Mouse (Mus musculus) intestine, postnatal 0 days (tissue): ENCODE data around the gene Cyfip2. TPM values are rescaled to one million over a fixed set of nuclear protein-coding genes. Genes with fewer than 3 reads are reported as not detected.
A peak's percentile ranks its signal among the peaks of the same experiment; 100 is the strongest.

Experiments
- ATAC-seq: fragments of 200-750 bp; cut with Nextera tagmentation; 2 replicates; pipeline ENCODE4 v1.8.0; 2017; ENCODE audit warnings: mild to moderate bottlenecking, moderate TSS enrichment, moderate library complexity
- H3K27ac ChIP-seq: fragments of 300-500 bp; sonication (generic); 2 replicates; pipeline ENCODE4 v1.5.1; 2014; ENCODE audit warnings: mild to moderate bottlenecking, low read depth, low read length, moderate library complexity
- H3K27me3 ChIP-seq: fragments of 300-500 bp; sonication (generic); replicated peaks from 2 replicates; pipeline ENCODE4 v1.6.1; 2014; ENCODE audit warnings: low read length, mixed read lengths; ENCODE audit not compliant: control insufficient read depth, insufficient read depth
- H3K36me3 ChIP-seq: fragments of 300-500 bp; sonication (generic); 2 replicates; pipeline ENCODE4 v1.6.1; 2014; ENCODE audit warnings: mild to moderate bottlenecking, moderate library complexity; ENCODE audit not compliant: control insufficient read depth, insufficient read depth
- H3K4me1 ChIP-seq: fragments of 300-500 bp; sonication (generic); replicated peaks from 2 replicates; pipeline ENCODE4 v1.6.1; 2014; ENCODE audit warnings: antibody characterized with exemption, low read length, mixed read lengths; ENCODE audit not compliant: control insufficient read depth, insufficient read depth
- H3K4me2 ChIP-seq: fragments of 300-500 bp; sonication (generic); replicated peaks from 2 replicates; pipeline ENCODE4 v1.6.1; 2014; ENCODE audit warnings: low read depth, mild to moderate bottlenecking, moderate library complexity
- H3K4me3 ChIP-seq: fragments of 300-500 bp; sonication (generic); 2 replicates; pipeline ENCODE4 v1.5.1; 2014; ENCODE audit warnings: low read depth, low read length
- H3K9ac ChIP-seq: fragments of 300-500 bp; sonication (generic); 2 replicates; pipeline ENCODE4 v1.6.1; 2014; ENCODE audit warnings: mild to moderate bottlenecking, low read depth, low read length
- H3K9me3 ChIP-seq: fragments of 300-500 bp; sonication (generic); 2 replicates; pipeline ENCODE4 v1.6.1; 2016; ENCODE audit warnings: mixed run types; ENCODE audit not compliant: control insufficient read depth
- CTCF ChIP-seq: sonication (generic); IDR thresholded peaks from 2 replicates; pipeline ENCODE4 v1.5.1; 2016; ENCODE audit warnings: low read depth, mild to moderate bottlenecking, control low read depth, antibody characterized with exemption, moderate library complexity
- WGBS: fragments of 180-500 bp; shearing (Covaris S2); extraction: QIAGEN DNeasy Blood & Tissue Kit; methylation state at CpG from one replicate; pipeline ENCODE4 v1.1.7; 2014; 5-methylcytosine and 5-hydroxymethylcytosine counted together
- polyA plus RNA-seq: library from polyadenylated mRNA; unstranded; fragments of >200 nt; fragmentation: Nextera tagmentation; extraction: Ambion mirVana; gene quantifications from 2 replicates; pipeline ENCODE4 v1.2.1, GENCODE M21; 2015

Gene Cyfip2
- polyA plus RNA-seq, 1 experiment from 2014 or later, result 2.0 TPM

DNA sequence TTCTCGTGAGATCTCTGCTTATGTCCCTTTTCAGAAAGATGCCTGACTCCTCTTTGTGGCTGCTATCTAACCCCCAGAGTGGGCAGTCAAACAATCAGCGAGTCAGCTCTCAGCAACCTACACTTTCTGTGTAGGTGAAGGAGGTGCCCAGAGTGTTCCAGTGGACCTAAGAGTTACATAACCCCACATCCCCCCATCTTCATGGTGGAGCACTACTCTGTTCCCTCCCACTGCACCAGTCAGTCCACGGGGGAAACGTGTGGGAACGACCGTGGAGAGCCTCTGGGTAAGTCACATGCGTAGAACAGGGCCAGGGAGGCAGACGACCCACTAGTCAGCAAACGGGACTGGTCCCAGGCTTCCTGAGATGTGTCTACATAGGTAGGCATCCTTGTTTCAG is 93.3 kb downstream of the Cyfip2 start:
- whole genome bisulfite sequencing, result 84% methylated on average over 9 of the region's 9 CpGs

GRCm38 (mm10) chr11:46218584-46218983 is 94.1 kb downstream of the Cyfip2 start:
- Histone ChIP-seq H3K4me3 (no peak overlapping the region), H3K36me3 (no peaks in the 10 kb centered on the region), H3K4me2 (no peak overlapping the region), H3K9ac (no peak overlapping the region), H3K27me3 (no peaks in the 10 kb centered on the region), H3K9me3 (no peaks in the 10 kb centered on the region), H3K4me1 (0 out of 2 replicates have a peak, but pooled peaks cover 5% of the 10 kb centered on the region), H3K27ac (no peak overlapping the region)
- ATAC-seq, result no peak
- 44% methylated on average over 5 of the region's 5 CpGs for WGBS
- no peak for TF ChIP-seq CTCF

More for the DNA sequence above, 93.3 kb downstream of the Cyfip2 start:
- no peak overlapping the region for H3K9ac ChIP-seq
- H3K4me1 ChIP-seq, result no peaks in the 10 kb centered on the region
- no peak overlapping the region for H3K4me2 ChIP-seq
- no peak overlapping the region for H3K27ac ChIP-seq
- no peaks in the 10 kb centered on the region for H3K27me3 ChIP-seq
- no peak for ATAC-seq
- H3K36me3 ChIP-seq, result no peaks in the 10 kb centered on the region
- no peak for TF ChIP-seq CTCF
- H3K4me3 ChIP-seq, result no peak overlapping the region
- H3K9me3 ChIP-seq, result no peaks in the 10 kb centered on the region

DNA sequence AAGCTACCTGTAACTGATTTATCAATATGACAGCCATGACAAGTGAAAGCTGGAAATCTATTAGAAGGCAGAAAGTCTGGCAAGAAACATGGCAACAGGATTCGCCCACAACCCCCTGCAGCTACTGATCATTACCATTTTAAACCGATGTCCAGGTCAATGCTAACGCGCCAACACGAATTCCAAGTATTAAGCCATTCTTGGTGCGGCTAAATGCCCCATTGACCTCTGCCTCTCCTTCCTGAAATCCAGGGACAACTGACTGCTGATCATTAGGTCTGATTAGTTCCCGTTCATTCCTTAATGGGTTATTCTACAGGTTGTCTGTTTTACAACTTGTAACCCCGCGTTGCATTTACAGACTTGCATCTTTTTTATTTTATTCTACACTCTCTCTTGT is 95.0 kb downstream of the Cyfip2 start:
- H3K4me1 ChIP-seq, result peaks cover 5% of the 10 kb centered on the region; the same call in 1 of the 2 replicates
- no peak for ATAC-seq
- H3K27me3 ChIP-seq, result no peaks in the 10 kb centered on the region
- H3K9me3 ChIP-seq, result no peaks in the 10 kb centered on the region
- H3K4me3 ChIP-seq, result no peak overlapping the region
- H3K9ac ChIP-seq, result no peak overlapping the region
- H3K4me2 ChIP-seq, result no peak overlapping the region
- no peak for TF ChIP-seq CTCF
- H3K27ac ChIP-seq, result no peak overlapping the region
- 87% methylated on average over 9 of the region's 9 CpGs for WGBS
- H3K36me3 ChIP-seq, result no peaks in the 10 kb centered on the region

GRCm38 (mm10) chr11:46216669-46217068 is 96.0 kb downstream of the Cyfip2 start:
- TF ChIP-seq CTCF, result peak; percentile 66
- no peaks in the 10 kb centered on the region for H3K27me3 ChIP-seq
- no peak overlapping the region for H3K9ac ChIP-seq
- no peak overlapping the region for H3K27ac ChIP-seq
- no peak for ATAC-seq
- H3K4me2 ChIP-seq, result no peak overlapping the region
- WGBS, result 70% methylated on average over 7 of the region's 7 CpGs
- H3K36me3 ChIP-seq, result no peaks in the 10 kb centered on the region
- peaks cover 7% of the 10 kb centered on the region; the same call in 1 of the 2 replicates for H3K4me1 ChIP-seq
- H3K9me3 ChIP-seq, result no peaks in the 10 kb centered on the region
- H3K4me3 ChIP-seq, result no peak overlapping the region

DNA sequence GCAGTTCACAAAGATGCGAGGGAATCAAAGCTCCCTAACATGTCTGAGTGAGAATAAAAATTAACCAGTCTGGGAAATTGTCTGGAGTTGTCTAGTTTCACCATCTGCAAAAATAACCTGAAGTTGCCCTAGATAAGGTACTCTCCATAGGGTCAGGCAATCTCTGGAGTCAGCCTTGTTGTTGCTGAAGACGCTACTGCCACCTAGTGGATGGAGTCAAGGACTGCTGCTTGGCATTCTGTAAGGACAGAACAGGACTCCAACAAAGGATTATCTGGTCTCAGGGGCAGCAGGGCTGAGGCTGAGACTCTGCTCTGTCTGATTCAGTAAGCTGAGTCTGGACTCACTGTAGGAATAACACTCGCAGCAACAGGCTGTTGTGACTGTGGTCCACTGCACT is 97.3 kb downstream of the Cyfip2 start:
- Histone ChIP-seq H3K9me3 (no peaks in the 10 kb centered on the region), H3K36me3 (no peaks in the 10 kb centered on the region), H3K27me3 (no peaks in the 10 kb centered on the region), H3K4me1 (peaks cover 11% of the 10 kb centered on the region; the same call in 1 of the 2 replicates), H3K27ac (peak overlapping the region; percentile 70; the same call in 1 of the 2 replicates), H3K4me3 (no peak overlapping the region), H3K4me2 (peak overlapping the region; percentile 14), H3K9ac (no peak overlapping the region)
- ATAC-seq, result peak; percentile 63; the same call in 1 of the 2 replicates
- 11% methylated on average over 3 of the region's 3 CpGs for WGBS
- peak; percentile 99 for TF ChIP-seq CTCF

GRCm38 (mm10) chr11:46214368-46215230 is 98.1 kb downstream of the Cyfip2 start:
- H3K4me2 ChIP-seq, result peak overlapping the region; percentile 14
- no peaks in the 10 kb centered on the region for H3K36me3 ChIP-seq
- H3K27ac ChIP-seq, result peak overlapping the region; percentile 70
- H3K4me3 ChIP-seq, result no peak overlapping the region
- H3K4me1 ChIP-seq, result peaks cover 11% of the 10 kb centered on the region; the same call in 1 of the 2 replicates
- H3K9ac ChIP-seq, result no peak overlapping the region
- no peaks in the 10 kb centered on the region for H3K9me3 ChIP-seq
- no peak for ATAC-seq
- TF ChIP-seq CTCF, result no peak
- 15% methylated on average over 14 of the region's 14 CpGs for WGBS
- H3K27me3 ChIP-seq, result no peaks in the 10 kb centered on the region
